Mouse (Mus musculus): ENCODE results near the gene Plekha7.

The Plekha7 gene

DNA sequence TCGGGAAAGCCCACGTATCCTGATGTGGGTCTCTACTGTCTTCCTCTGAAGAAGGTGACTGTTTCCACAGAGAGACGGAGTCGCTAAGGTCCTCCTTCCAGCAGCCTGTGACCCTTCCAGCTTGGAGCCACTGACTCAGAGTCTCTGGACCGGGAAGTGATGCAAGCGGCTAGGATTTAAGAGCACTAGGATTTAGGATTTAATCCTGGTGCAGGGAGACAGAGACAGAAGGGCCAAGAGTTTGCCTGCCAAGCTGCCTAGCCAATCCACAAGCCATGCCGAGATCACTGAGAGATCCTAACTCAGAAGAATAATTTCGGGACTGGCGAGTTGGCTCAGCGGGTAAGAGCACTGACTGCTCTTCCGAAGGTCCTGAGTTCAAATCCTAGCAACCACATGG lies 59.6 kb downstream of the Plekha7 start:
- DNase-seq (ENCODE audit: low spot score) = no peak

DNA sequence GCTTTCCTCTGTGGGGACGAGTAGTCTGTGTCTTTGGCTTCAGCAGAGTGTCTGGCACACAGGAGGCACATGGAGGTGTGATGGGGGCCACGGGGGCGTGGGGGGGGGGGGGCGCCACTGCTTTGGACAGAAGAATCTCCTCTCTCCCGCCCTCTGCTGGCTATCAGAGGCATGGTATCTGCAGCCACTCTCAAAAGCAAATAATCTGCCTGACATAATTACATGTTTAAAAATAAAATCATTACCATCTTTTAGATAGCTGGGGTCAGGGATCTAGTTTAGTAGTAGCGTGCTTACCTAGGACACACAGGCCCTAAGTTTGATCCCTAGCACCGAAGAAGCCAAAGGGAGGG lies 60.8 kb downstream of the Plekha7 start:
- no peak for DNase-seq (ENCODE audit: low spot score)

DNA sequence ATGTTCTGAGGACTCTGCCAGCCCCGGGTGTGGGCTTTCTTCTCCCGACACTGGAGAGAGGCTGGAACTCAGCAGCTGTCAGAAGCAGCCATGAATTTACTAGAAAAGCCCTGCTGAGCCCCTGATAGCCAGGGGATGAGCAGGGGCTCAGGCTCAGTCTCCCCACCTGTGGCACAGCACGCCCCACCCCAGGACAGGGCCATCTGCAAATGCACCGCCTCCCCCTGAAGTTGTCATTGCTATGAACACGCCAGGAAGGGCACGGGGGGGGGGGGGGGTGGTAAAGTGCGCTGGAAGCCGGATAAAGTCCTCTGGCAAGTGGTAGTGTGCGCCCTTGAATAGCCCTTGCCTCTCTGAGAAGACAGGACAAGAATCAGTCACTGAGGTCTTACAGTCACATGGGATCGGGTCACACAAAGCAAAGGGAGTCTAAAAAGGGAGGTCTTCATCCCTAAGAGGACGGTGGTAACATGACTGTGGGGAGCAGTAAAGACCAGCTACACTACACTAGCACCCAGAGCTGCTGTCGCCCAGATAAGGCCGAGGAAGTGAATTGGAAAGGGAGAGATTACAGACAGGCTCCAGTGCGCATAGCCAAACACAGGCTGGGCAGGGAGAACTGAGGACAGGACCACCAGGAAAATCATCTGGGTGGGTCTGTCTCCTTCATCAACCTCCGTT lies 61.3 kb downstream of the Plekha7 start:
- no peak for DNase-seq (ENCODE audit: low spot score)

- DNase-seq (ENCODE audit: low spot score) = no peak
Measured at GRCm38 (mm10) chr7:116245815-116246695, 62.1 kb downstream of the Plekha7 start.

GRCm38 (mm10) chr7:116244302-116245165 lies 63.6 kb downstream of the Plekha7 start:
- no peak for DNase-seq (ENCODE audit: low spot score)

- DNase-seq (ENCODE audit: low spot score) = no peak
Measured at GRCm38 (mm10) chr7:116242810-116243209, 65.4 kb downstream of the Plekha7 start.

DNA sequence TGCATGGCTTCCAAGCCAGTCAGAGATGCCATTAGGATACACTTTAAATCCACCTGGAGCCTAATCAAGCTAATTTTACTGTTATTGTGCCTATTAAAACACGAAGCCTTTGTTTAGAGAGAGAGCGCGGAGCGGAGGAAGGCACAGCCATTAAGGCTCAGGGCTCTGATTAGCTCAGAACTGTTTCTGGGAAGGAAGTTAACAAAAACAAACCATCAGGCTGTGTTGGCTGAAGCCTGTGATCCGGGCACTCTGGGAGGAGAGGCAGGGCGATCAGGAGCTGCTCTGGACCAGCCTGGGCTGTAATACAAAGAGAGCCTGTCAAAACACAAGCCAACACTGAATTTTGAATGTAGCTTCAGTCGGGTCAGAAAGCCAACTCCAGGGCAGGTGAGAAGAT lies 66.6 kb downstream of the Plekha7 start:
- no peak for DNase-seq (ENCODE audit: low spot score)

- no peak for DNase-seq (ENCODE audit: low spot score)
Measured at GRCm38 (mm10) chr7:116240791-116241474, 67.2 kb downstream of the Plekha7 start.

GRCm38 (mm10) chr7:116240353-116240752 lies 67.8 kb downstream of the Plekha7 start:
- no peak for DNase-seq (ENCODE audit: low spot score)

GRCm38 (mm10) chr7:116238320-116238719 lies 69.9 kb downstream of the Plekha7 start:
- no peak for DNase-seq (ENCODE audit: low spot score)

GRCm38 (mm10) chr7:116237157-116237981 lies 70.8 kb downstream of the Plekha7 start:
- no peak for DNase-seq (ENCODE audit: low spot score)

GRCm38 (mm10) chr7:116236608-116237007 lies 71.6 kb downstream of the Plekha7 start:
- no peak for DNase-seq (ENCODE audit: low spot score)

GRCm38 (mm10) chr7:116234287-116234806 lies 73.8 kb downstream of the Plekha7 start:
- DNase-seq (ENCODE audit: low spot score) = no peak

DNA sequence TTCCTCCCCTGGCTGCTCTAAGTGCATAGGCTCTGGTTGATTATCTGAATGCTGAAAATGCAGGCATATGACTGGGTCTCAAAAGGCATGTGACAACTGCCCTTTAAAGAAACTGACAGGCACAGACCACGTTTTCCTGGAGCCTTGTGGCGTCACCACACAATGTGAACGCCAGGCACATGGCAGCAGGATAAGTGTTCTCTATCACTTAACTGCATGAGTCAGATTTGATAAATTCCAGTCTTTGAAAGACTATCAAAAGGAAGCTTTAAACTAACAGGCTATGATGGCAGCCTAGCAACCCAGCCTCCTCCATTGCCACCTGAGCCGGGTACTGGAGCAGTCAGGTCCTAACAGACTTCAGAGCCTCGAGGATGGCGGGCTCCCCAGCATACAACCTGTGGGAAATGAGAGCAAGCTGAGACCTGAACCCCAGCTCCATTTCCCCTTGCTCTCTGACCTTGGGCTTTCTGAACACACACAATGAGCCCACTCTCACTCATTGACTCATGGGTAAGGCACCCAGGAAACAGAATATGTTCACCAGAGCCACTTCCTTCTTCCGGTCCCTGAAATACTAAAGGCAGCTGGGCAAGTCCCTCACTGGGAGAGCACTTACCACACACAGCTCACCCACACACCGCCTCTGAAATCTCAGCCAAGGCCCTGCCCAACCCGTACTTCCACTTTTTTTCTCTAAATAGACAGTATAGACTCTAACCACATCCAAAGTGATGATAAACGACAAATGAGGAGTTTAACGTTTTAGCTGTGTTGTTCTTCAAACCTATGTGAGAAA lies 77.2 kb downstream of the Plekha7 start:
- peak; percentile 72 for DNase-seq (ENCODE audit: low spot score)

DNA sequence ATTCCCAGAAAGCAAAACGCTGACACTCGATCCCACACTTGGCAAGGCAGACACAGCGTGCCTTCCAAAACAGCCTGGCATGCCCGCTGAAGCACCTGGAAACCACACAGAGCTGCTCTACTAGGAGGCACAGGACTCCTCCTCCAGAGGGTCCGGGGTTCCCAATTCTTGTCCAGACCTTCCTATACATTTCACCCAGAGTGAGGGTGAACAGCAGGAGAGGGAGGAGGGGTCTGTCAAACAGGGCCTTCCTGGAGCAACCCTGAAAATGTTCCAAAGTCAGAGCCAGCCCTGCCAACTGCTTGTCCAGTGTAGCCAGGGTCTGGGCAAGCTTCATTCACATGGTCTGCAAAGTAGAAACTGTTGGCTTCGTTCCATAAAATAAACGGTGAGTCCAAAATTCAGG lies 81.3 kb downstream of the Plekha7 start:
- no peak for DNase-seq (ENCODE audit: low spot score)

- no peak for DNase-seq (ENCODE audit: low spot score)
Measured at GRCm38 (mm10) chr7:116226316-116226715, 81.9 kb downstream of the Plekha7 start.

DNA sequence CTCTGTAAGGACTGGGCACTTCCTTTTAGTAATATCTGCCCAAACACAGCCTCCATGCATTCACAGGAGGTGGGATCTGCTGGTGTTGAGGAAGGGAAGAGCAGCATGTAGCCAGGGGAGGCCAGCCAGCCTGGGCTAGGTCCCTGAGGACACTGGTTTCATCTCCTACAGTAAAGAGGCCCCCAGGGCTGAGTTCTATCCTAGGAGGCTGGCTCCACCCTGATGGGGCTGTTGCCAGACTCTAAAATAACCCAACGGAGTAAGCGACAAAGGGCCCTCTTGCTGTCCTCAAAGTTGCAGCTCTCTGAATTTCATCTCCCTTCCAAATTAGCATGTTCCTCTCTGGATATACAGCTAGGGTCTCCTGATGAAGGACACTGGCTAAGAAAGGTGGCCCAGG lies 83.6 kb downstream of the Plekha7 start:
- DNase-seq (ENCODE audit: low spot score) = no peak

DNA sequence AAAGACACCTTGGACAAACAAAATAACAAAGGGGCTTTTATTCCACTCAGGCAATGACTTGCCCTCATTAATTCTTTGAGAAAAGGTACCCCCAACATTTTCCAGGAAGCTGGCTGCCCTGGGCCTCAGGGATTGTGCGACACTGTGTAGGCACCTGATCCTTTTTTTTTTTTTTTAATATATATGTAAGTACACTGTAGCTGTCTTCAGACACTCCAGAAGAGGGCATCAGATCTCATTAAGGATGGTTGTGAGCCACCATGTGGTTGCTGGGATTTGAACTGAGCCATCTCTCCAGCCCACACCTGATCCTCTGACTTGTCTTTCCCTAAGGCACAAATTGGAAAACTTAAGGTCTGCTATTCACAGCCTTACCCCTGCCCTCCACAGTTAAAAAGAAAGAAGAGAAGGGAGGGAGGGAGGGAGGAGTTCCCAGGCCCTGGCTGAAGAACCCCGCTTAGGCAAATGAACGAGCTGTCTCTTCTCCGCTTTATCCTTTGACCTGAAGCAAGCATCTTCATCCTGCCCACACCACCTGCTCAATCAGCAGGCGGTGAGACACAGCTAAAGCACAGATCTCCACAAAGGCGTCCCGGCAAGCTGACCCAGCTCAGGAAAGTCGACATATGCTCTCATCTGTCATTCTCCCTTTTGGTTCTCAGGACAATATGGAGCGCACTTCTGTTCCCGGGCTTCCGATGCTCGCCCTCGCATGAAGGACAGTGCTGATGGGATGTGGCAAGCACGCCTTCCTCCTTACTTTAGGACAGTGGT lies 85.0 kb downstream of the Plekha7 start:
- DNase-seq (ENCODE audit: low spot score) = no peak

Data from T-cell, adult 2 months (primary cell).